Mouse (Mus musculus) CD4-positive, CD25-positive, alpha-beta regulatory T cell, adult 4 months (primary cell): ENCODE data around the gene Med6. TPM values are rescaled to one million over a fixed set of nuclear protein-coding genes. Genes with fewer than 3 reads are reported as not detected.

Experiments used
- ATAC-seq: one replicate; pipeline ENCODE4 v1.8.0; 2017
- polyA plus RNA-seq, 2 experiments: library from polyadenylated mRNA; unstranded; fragments of 100-300 nt; shearing (Covaris generic); gene quantifications; one replicate each; pipeline ENCODE4 v1.2.1; 2017

Gene Med6
- polyA plus RNA-seq = 10 to 100 TPM; 31.1 to 35.2 TPM

DNA sequence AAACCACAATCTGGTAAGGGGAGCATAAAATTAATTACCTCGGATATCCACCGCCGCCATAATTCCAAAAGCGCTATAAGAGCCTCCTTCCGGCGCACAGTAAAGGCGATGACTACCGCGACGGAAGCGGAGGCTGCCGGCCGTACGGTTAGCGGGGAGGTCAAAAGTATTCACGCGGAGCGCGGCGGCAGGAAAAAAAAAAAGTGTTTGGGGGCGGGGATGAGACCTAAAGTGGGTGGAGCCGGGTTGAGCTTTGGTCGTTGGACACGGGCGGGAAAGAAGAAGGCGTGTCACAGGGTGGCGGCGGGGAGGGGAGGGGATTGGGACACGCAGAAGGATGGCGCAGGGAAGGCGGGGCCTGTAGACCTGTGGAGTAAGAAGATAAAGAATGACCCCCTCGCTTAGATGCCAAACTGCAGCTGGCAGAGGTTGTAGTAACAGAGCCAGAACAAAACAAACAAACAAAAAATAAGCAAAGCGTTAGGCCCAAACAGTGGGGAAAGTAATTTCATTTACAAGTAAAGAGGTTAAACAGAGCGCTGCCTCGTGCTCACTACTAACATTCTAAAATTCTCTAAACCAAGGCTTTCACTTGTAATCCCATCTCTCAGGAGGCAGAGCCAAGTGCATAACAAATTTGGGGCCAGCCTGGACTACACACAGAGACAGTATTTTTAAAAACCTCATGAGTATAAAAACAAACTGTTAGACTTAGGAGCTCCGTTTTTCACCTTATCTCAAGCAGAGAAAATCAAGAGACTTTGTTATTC is at the start of gene Med6:
TSS of gene Med6 (minus strand) at position 107 of the 770 bp plus-strand sequence.
- ATAC-seq = peak; percentile 95

DNA sequence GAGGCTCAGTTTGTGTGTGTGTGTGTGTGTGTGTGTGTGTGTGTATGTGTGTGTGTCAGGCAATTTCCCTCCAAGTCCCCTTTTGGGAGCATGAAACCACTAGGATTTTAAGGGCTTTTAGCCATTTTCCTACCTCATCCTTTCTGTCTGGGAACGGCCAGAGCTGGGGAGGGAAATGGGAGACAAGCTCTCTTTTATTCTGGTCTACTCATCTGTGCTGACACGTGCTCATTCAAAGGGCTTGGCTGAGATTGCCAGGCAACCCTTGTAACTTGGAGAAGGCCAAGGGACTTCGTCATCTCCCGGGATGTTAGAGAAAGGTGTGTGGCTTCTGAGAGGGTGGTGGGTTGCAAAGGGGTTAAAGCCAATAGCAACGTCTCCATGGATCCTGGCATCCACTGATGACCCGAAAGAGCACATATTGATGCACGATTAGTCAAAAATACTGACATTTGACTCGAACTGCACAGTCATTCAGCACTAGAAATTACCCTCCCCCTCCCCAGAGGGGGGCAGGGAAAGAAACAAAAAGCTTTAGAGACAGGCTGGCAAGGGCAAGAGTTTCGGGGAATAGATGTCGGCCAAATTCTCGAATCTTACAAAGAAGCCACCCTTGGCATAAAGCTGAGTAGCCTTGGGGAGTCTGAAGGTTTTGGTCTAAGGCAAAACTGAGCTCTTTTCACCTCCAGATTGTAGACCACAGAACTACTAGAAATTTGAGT is 47.7 kb upstream of the Med6 start:
- no peak for ATAC-seq

DNA sequence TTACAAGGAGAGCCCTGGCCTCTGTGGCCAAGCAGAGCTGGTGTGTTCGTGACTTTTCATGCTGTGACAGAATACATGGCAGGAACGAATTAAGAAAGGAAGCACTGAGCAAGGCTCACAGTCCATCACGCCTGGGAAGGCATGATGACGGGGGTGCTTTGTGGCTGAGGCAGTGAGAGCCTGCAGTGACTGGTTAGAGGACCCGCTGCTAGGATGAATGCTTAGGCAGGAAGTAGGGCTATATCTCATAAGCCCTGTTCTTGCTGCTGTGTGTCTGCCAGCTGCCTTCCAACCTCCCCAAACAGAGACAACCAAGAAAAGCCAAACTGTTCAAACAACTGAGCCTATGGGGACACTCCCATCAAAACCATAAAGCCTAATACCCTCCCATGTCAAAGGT is 45.8 kb upstream of the Med6 start:
- ATAC-seq = no peak

DNA sequence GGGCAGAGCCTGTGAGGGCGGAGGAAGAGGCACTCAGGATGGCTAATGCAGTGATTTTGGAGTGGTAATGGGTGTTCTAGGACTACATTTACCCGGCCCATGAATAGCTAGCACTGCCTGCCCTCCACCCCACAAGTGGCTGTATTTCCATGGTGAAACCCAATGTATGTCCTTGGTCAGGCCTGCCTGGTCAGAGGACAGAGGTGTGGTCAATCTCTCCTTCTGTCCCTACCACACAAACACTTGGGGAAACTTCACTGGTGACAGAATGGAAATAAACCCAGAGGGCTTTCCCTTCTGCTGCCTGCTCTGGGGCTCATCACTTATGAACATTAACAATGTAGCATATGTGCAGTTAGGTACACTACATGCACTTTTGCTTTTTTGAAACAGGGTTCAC is 38.4 kb upstream of the Med6 start:
- no peak for ATAC-seq

DNA sequence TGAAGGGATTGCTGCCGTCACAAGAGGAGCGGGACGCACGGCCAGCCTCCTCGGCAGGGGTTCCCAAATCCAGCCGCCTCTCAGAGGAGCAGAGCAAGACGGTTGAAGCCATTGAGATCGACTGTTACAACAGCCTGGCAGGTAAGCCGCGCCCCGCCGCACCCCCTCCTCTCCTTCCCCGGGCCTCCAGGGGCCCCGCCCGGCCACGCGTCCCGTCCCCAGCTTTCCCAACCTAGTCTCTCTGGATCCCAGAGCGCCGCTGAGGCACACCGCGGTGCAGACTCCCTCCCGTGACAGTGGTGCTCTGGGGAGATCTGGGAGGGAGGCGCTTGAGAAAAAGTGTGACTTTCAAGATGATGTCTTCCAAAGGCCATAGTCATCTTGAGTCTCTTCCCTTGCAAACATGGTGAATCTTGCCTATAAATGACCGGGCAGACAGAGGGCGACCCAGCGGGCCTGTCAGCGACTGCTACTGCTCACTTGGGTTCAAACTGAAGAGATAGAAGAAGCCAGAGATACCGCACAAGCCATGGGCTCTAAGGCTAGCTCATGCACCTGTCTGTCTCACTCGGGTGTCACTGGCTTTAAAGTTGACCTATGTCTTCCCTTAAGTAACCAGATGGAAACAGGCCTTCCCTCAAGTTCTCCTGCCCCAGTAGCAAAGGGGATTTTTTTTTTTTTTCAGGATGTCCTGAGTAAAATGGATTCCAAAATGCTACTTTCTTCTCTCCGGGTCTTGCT is 37.0 kb upstream of the Med6 start:
- ATAC-seq = no peak

DNA sequence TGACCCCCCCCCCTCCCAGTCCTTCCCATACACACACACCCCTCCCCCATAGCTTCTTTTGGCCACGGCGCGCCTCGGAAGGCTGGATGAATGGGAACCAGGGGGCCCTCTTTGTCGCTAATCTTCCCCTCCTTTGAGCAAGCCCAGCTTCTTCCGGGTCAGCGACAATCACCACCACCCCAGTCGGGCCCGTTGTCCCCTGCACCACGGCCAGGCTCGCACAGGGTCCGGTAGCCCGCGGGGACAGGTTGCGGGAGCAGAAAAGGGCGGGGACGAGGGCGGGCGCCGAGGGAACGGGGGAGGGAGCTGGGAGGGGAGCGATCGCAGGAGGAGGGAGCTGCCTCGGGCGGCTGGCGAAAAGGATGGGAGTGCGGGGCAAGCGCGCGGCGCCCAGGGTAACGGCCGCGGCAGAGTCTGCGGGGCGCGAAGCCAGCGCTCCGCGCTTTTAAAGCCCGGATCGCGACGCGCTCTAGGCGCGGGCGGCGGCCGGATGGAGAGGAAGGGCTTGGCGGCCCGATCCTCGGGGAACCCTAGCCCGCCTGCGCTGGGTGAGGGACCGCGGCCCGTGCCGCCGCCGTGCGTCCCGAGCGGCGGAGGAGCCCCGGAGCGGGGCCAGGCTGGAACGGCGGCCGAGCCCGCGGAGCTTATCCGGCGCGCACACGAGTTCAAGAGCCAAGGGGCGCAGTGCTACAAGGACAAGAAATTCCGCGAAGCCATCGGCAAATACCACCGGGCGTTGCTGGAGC is 36.3 kb upstream of the Med6 start, which contains the start of gene Ttc9:
TSS of gene Ttc9 (plus strand) at position 335 of the 746 bp plus-strand sequence.
- no peak for ATAC-seq

DNA sequence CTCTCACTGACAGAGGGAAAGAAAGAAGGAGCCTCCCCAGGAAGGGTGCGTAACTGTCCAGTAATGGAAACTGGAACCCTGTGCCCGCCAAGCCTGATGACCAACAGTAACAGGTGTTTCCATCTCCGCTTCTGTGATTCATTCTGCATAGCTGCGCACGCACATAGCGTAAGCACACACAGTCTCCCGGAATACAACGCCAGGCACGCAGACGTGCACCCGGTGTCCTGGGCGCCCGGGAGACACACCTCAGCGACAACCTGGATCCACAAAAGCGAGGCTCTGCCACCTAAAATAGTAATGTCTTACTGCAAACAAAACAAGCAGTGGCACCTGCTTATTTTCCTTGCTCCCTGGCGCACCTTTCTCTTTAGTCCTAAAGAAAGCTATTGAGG is 35.7 kb upstream of the Med6 start:
- no peak for ATAC-seq

DNA sequence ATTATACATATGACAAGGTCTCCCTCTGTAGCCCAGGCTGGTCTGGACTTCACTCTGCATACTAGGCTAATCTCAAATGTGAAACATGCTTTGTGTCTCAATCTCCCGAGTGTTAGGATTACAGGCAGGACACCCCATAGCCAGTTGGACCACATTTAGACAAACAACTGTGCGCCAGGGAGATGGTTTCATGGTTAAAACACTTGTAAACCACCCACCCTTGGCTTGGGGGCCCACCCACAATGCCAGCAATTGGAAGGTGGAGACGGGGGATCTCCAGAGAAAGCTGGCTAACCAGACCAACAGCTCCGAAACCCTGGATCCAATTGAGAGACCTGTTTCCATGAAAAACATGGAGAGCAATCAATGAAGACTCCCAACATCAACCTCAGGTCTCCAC is 33.3 kb upstream of the Med6 start:
- ATAC-seq = no peak

DNA sequence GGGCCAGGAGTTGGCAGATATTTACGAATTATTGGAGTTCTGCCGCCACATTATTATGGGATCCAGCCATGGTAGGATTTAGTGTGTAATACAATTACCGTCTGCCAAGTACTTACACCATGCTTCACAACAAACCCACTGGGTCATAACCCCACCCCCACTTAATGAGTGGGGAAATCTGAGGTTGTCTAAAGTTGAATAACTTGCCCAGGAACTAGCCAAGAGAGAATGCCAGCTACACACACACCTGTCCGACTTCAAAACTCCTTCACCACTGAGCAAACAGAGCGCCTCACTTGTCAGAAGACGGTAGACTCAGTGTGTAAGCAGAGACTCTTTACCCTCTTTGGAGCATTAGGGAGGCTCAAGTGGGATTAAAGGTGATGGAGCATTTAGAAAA is 32.6 kb upstream of the Med6 start:
- ATAC-seq = no peak

DNA sequence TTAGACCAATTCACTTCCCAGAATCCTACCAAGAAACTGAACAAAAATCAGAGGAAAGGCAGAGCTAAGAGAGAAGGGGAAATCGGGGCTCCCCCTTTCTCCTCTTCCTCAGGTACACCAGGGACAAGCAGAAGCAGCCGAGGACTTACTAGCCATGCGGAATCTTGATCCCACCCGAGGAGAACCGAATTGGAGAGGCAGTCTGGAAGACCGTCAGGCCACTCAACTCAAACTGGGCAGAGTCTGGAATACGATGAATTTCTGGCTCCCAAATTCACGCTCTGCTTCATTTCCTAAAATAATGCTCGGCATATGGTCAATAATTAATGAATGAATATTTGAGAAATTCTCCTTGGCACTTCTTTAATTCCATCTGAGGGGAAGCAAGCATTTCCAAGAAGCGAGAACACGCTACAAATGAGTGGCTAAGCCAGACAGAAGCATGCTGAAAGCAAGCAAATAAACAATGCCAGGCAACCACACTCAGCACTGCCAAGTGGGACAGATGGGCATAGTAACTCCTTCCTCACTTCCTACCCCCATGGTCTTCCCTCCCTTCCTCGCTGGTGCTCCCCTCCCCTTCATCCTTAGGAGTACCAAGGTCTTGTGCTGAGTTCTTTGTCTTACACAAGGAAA is 31.5 kb upstream of the Med6 start:
- no peak for ATAC-seq

DNA sequence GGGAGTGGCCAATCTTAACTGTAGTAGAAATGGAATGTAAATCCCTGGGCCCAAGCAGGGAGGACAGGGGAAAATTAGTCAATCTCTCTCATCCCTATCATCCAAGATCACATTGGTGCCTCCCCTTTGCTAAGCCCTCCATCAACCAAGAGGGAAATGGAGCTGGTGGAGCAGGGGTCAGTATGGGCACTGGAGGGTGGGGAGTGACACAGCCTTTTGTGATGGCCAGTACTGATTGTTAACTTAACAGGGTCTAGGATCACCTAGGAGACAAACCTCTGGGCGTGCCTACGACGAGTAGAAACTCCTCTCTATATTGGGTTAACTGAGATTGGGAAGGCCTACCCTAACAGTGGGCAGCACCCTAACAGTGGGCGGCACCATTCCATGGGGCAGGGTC is 28.6 kb upstream of the Med6 start:
- ATAC-seq = no peak

DNA sequence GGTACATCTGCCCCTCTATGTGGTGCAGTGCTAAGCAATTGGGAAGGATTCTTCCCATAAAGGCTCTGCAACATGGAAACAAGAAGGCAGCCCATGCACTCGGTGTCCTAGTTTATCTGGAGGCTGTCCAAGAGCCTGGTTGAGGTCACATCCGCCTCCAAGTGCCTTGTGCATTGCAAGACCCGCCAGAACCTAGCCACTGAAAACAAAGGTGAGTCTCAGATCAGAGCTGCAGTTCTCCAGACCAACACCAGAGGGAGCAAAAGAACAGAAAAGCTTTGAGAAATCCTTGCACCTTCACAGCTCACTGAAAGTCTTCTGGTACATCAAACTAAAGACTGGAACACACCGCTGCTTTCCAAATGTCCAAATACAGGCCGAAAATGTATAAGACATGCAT is 24.5 kb upstream of the Med6 start:
- ATAC-seq = peak; percentile 29

DNA sequence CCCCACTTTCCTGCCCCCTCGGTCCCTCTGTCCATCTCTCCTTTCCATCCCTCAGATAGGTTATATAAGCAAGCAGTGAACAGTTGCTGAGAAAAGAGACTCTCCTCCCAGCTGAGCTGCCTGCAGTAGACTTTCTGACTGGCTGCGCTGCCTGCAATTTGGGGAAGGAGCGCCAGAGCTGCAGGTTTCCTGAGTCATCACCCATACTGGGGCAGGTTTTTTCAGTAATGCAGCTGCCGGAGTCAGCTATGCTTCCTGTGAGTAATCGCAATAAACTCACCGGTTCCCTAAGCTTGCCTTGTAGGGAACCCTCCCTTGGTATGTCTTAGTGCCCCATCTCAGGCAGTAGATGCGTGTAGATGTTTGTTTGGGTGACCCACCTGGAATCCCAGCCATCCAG is 22.2 kb upstream of the Med6 start:
- ATAC-seq = no peak

DNA sequence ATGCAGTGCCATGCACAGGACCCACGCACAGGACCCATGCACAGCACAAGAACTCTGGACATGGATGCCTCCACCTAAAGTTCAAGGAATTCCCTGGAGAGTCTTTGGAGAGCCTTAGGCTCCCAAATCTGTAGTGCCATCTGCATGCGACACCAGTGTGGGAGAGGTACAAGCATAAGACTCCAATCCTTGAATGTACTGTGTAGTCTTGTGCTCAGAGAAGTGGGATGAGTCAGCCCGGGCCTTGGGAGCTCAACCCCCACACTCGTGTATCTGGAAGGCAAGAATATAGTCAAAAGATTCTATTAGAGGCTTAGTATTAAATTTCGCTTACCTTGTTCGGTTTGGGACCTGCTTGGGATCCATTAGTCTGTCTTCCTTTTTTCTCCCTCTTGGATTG is 21.0 kb upstream of the Med6 start:
- ATAC-seq = no peak

DNA sequence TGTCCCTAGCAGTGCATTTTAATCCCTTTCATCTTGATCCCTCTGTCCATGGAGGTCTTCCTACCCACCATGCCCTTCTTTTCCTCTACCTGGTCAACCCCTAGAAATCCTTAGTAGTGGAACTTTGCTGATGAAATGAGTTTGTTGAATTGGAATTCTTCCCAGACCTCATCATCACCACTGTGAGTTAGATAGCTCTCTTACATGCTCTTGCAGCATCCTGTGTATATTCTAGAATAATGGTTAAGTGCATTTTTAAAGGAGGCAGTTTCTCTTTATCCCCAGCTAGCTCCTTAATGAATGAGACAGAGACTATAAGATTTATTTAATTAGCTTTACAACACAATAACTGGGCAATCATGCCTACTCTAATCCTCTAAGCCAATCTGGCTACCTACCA is 14.6 kb upstream of the Med6 start:
- ATAC-seq = no peak

DNA sequence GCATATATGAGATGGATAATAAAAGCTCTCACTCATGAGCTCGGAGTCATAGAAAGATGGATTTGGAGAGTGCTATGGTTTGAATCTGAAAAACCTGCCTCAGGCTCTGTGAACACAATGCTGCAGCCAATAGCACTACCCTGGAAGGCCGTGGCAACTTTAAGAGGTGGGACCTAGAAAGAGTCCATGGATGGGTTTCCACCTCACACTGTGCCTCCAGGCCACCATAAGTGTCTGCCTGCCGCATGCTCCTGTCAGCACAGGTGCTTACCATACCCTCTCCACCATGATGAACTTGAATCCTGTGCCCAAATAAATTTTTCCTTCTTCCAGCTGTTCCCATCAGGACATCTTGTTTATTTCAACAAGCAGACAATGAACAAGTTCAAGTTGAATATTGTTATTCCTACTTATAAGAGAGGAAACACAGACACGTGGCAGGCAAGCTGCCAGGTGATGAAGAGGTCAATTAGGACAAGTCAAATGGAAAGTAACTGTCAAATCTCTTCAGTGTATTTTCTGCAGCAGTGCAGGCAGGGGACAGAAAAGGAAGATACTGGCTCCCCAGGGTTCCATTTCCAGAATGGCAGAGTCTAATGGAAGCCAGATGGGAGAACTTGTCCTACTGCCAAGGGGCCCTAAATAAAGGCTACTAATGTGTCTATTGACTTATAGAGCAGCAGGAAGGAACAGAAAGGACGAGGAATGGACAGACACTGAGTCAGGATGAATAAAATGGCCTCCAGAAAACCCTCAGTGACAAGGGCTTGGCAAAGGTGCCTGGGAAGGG is 10.4 kb upstream of the Med6 start:
- no peak for ATAC-seq

DNA sequence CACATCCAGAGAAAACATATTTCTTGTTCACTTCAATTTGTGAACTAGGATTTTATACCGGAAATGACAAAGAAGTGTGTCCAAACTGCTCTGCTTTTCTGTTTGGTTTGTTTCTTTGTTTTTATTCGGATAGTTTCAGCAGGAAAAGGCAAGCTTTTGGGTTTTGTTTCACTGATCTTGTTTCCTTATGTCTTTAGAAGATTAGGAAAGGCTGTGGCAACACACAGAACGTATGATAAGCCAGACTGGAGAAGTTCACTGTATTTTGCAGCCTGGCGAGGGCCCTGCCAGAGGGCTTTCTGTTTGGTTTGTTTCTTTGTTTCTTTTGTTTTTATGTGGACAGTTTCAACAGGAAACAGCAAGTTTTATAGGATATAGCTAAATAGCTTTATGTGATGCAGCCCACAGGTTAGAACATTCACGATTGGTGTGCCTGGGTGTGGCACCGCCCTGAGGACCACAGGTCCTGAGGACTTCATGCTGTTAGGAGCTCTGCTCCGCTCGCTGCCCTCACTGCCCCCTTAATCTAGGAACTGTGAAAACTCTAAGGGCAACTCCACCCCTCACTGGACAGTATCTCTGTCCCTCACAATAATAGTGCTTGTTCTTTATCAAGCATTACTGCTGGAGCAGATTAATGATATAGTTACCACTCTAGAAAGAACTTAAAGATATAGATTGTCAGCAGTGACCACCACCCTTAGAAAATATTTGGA is 1.9 kb upstream of the Med6 start:
- ATAC-seq = no peak

DNA sequence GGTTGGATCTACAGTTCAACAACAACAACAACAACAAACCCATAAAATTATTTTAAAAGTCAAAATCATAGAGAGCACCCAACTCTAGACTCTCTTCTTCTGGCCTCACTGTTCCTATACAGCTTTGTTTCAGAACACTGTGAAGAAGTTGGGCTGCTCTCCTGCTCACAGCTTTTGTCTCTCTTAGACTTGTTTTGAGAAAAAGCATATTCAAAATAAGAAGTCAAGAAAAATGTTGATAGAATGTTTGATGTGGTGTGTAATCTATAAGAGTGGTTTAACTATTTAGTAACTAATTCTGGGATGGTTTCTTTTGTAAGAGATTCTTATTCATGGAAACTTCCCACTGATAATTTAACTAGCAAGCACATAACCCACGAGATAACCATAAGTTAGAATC is 26.4 kb downstream of the Med6 start, which contains the start of gene Adam21:
TSS of gene Adam21 (minus strand) at position 101 of the 400 bp plus-strand sequence.
- ATAC-seq = no peak

DNA sequence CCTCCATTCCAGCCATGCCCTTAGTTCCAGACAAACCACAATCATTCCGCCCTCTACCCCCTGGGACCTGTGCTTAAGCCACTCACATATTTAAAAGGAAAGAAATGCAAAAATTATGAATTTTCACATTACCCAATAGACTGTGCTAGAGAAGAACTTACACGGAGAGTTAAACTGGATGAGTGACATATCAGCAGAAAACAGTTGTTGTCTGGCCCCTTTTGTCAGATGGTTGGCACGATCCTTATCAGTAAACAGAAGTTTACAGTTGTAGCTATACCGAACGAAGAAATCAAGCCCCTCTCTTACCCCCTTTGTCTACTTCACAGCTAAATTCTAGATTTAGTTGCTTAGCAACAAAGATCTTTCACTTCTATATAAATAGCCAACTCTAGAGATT is 26.9 kb downstream of the Med6 start:
- ATAC-seq = no peak

DNA sequence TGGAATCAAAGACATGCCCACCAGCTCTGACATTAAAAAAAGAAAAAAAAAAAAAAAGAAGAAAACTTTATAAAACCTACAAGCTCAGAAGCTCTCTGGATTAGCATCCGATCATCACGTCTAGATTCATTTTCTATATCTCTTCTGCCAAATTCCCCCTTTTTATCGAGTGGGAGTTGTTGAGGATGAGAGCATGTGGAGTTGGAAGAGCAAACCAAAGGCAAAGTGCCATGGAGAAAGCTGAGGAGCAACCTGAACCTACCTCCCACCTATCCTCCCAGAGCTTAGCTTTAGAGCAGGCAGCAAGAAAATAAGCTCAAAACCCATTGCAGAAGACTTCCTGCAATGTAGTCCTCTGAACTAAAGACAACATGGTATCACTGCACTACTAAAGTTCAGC is 30.6 kb downstream of the Med6 start:
- no peak for ATAC-seq

DNA sequence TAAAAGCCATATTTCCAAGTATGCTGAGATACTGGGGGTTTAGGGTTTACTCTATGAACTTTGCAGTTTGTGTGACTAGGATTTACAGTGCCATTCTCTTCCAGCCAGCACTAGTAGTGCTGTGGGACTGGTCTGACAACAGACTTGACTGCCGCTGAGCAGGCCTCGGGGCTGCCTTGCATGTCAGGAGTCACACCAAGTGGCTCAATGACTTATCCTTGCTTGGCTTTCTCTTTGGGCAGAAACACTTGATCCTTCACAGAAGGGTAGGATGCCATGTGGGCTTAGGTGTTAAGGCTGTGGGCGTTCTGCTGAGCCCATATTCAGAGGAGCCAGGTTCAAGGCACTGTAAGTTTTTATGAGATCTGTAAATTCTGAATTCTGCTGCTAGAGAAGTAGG is 45.5 kb downstream of the Med6 start:
- no peak for ATAC-seq
